Mouse (Mus musculus): Measurements from ENCODE around the gene Gnb1l. TPM values are rescaled to one million over a fixed set of nuclear protein-coding genes. Genes with fewer than 3 reads are reported as not detected.

The Gnb1l gene
- polyA plus RNA-seq, 1 experiment from 2014 or later = 9.3 TPM

DNA sequence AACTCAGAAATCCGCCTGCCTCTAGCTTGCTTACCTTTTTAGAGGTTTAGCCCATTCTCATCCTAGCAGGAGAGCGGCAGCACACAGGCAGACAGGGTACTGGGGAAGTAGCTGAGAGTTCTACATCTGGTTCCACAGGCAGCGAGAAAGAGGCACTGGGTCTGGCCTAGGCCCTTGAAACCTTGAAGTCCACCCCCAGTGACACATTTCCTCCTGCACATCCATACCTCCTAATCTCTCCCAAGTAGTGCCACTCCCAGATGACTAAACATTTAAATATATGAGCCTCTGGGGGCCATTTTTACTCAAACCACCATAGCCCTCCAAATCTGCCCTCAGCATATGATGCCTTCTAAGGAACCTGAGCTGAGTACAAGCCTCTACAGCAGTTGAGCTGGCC is 16.1 kb upstream of the Gnb1l start:
- H3K27ac ChIP-seq (replicated peaks in 1 of 2; ENCODE audit: control insufficient read depth in 1 of 2, insufficient read depth in 1 of 2, low read depth in 2 of 2, low read length in 2 of 2) = no peak overlapping the region
- H3K4me3 ChIP-seq (ENCODE audit: control insufficient read depth in 1 of 2, insufficient read depth in 1 of 2, low read depth in 1 of 2, low read length in 2 of 2) = no peak overlapping the region
- H3K36me3 ChIP-seq (ENCODE audit: control insufficient read depth, insufficient read depth, low read length) = 0 out of 2 replicates have a peak, but pooled peaks cover 6% of the 10 kb centered on the region
- H3K4me1 ChIP-seq (ENCODE audit: control insufficient read depth in 2 of 2, insufficient read depth in 2 of 2, low read length in 2 of 2) = no peaks in the 10 kb centered on the region
- no peak overlapping the region for H3K9ac ChIP-seq (ENCODE audit: low read length)
- ATAC-seq (ENCODE audit: insufficient number of reproducible peaks, insufficient read depth, low FRiP score, low read depth) = no peak
- H3K9me3 ChIP-seq (ENCODE audit: control insufficient read depth, low read length) = no peaks in the 10 kb centered on the region
- WGBS = 89% methylated on average over 3 of the region's 3 CpGs
- H3K27me3 ChIP-seq (ENCODE audit: control insufficient read depth, insufficient read depth, low read length) = no peaks in the 10 kb centered on the region
- H3K4me2 ChIP-seq (ENCODE audit: low read length) = no peak overlapping the region

DNA sequence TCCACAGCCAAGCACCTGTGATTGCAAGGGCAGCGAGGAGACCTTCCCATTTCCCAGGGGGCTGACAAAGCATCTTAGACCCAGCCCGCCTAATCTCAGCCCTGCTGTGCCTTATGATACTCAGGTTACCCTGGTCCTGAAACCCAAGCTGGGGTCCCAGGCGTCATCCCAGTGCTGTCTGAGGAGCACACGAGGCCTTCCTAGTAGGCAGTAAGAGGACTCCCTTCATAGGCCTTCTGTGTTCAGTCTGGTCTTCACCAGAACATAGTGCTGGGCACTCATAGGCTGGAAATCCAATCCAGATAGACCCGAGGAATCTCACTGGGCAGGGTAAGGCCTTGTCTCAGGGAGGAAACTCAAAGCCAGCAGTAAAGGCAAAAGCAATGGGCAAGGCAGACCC is 14.7 kb upstream of the Gnb1l start:
- no peak for ATAC-seq (ENCODE audit: insufficient number of reproducible peaks, insufficient read depth, low FRiP score, low read depth)
- H3K4me2 ChIP-seq (ENCODE audit: low read length) = no peak overlapping the region
- 72% methylated on average over 5 of the region's 5 CpGs for WGBS

DNA sequence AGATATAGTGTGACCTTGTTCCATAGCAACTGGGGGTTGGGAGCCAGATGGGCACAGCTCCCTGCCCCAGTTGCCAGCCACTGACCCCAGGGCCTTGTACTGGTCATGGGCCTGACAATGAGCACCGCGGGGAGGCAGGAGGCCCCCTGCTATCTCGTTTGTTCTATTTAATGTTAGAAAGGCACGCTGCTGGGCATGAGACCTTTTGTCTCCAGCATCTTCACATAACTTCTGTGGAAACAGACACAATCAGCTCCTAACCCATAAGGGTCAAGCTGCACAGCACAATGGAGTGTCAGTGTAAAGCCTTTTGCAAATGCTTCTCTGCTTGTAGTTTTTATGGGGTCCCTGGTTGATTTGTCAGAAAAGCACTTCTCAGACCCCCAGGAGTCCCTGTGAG is 14.1 kb upstream of the Gnb1l start:
- Histone ChIP-seq H3K4me3 (ENCODE audit: control insufficient read depth in 1 of 2, insufficient read depth in 1 of 2, low read depth in 1 of 2, low read length in 2 of 2) (no peak overlapping the region), H3K4me1 (ENCODE audit: control insufficient read depth in 2 of 2, insufficient read depth in 2 of 2, low read length in 2 of 2) (no peaks in the 10 kb centered on the region), H3K27me3 (ENCODE audit: control insufficient read depth, insufficient read depth, low read length) (no peaks in the 10 kb centered on the region), H3K36me3 (ENCODE audit: control insufficient read depth, insufficient read depth, low read length) (no peaks in the 10 kb centered on the region), H3K9me3 (ENCODE audit: control insufficient read depth, low read length) (no peaks in the 10 kb centered on the region), H3K27ac (replicated peaks in 1 of 2; ENCODE audit: control insufficient read depth in 1 of 2, insufficient read depth in 1 of 2, low read depth in 2 of 2, low read length in 2 of 2) (no peak overlapping the region), H3K9ac (ENCODE audit: low read length) (no peak overlapping the region), H3K4me2 (ENCODE audit: low read length) (no peak overlapping the region)
- 26% methylated on average over 4 of the region's 4 CpGs for WGBS
- ATAC-seq (ENCODE audit: insufficient number of reproducible peaks, insufficient read depth, low FRiP score, low read depth) = no peak

More for the DNA sequence above, 14.7 kb upstream of the Gnb1l start:
- Histone ChIP-seq H3K9me3 (ENCODE audit: control insufficient read depth, low read length) (no peaks in the 10 kb centered on the region), H3K4me3 (ENCODE audit: control insufficient read depth in 1 of 2, insufficient read depth in 1 of 2, low read depth in 1 of 2, low read length in 2 of 2) (no peak overlapping the region), H3K36me3 (ENCODE audit: control insufficient read depth, insufficient read depth, low read length) (no peaks in the 10 kb centered on the region), H3K27me3 (ENCODE audit: control insufficient read depth, insufficient read depth, low read length) (no peaks in the 10 kb centered on the region), H3K27ac (replicated peaks in 1 of 2; ENCODE audit: control insufficient read depth in 1 of 2, insufficient read depth in 1 of 2, low read depth in 2 of 2, low read length in 2 of 2) (no peak overlapping the region), H3K4me1 (ENCODE audit: control insufficient read depth in 2 of 2, insufficient read depth in 2 of 2, low read length in 2 of 2) (no peaks in the 10 kb centered on the region), H3K9ac (ENCODE audit: low read length) (no peak overlapping the region)

DNA sequence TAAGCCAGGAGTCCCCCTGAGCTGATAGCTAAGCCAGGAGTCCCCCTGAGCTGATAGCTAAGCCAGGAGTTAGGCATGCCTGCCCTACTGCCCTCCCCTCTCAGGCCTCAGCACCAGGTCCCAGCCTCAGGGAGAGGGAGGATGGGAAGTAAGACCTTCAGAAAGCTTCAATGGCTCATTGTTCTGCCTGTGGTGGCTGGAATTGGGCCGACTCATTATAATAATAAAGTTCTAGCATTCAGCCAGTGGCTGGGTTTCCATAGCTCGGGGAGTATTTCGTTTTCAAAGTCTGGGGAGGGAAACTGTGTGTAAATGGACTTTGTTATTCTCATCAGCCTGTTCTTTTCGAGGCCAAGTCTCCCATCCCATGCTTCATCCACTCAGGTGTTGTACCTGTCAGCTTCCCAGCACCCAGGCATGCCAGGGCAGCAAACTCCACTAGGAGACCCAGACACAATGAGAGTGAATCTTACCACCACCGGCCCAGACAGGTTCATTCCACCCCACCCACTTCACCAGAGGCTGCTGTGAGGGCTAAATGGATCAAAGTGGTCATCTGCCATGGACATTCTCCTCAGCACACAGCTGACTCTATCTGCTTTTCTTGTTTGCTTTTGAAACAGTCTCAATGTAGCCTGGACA is 13.6 kb upstream of the Gnb1l start:
- 60% methylated on average over 5 of the region's 5 CpGs for WGBS
- H3K4me3 ChIP-seq (ENCODE audit: control insufficient read depth in 1 of 2, insufficient read depth in 1 of 2, low read depth in 1 of 2, low read length in 2 of 2) = no peak overlapping the region
- no peaks in the 10 kb centered on the region for H3K4me1 ChIP-seq (ENCODE audit: control insufficient read depth in 2 of 2, insufficient read depth in 2 of 2, low read length in 2 of 2)
- no peaks in the 10 kb centered on the region for H3K27me3 ChIP-seq (ENCODE audit: control insufficient read depth, insufficient read depth, low read length)
- no peaks in the 10 kb centered on the region for H3K36me3 ChIP-seq (ENCODE audit: control insufficient read depth, insufficient read depth, low read length)
- no peaks in the 10 kb centered on the region for H3K9me3 ChIP-seq (ENCODE audit: control insufficient read depth, low read length)
- H3K4me2 ChIP-seq (ENCODE audit: low read length) = no peak overlapping the region
- no peak for ATAC-seq (ENCODE audit: insufficient number of reproducible peaks, insufficient read depth, low FRiP score, low read depth)
- no peak overlapping the region for H3K27ac ChIP-seq (replicated peaks in 1 of 2; ENCODE audit: control insufficient read depth in 1 of 2, insufficient read depth in 1 of 2, low read depth in 2 of 2, low read length in 2 of 2)
- H3K9ac ChIP-seq (ENCODE audit: low read length) = no peak overlapping the region

DNA sequence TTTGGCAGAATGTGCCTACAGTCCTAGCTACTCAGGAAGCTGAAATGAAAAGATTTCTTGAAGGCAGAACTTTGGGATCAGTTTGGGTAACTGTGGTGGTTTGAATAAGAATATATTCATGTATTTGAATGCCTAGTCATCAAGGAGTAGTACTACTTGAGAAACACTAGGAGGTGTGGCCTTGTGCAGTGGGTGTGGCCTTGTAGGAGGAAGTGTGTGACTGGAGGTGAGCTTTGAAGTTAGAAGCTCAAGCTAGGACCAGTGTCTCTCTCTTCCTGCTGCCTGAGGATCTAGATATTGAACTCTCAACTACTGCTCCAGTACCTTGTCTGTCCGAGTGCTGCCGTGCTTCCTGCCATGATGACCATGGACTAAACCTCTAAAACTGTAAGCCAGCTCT is 12.4 kb upstream of the Gnb1l start:
- Histone ChIP-seq H3K4me2 (ENCODE audit: low read length) (no peak overlapping the region), H3K27ac (replicated peaks in 1 of 2; ENCODE audit: control insufficient read depth in 1 of 2, insufficient read depth in 1 of 2, low read depth in 2 of 2, low read length in 2 of 2) (no peak overlapping the region), H3K9ac (ENCODE audit: low read length) (no peak overlapping the region), H3K4me3 (ENCODE audit: control insufficient read depth in 1 of 2, insufficient read depth in 1 of 2, low read depth in 1 of 2, low read length in 2 of 2) (no peak overlapping the region), H3K9me3 (ENCODE audit: control insufficient read depth, low read length) (no peaks in the 10 kb centered on the region), H3K36me3 (ENCODE audit: control insufficient read depth, insufficient read depth, low read length) (no peaks in the 10 kb centered on the region), H3K4me1 (ENCODE audit: control insufficient read depth in 2 of 2, insufficient read depth in 2 of 2, low read length in 2 of 2) (no peaks in the 10 kb centered on the region), H3K27me3 (ENCODE audit: control insufficient read depth, insufficient read depth, low read length) (no peaks in the 10 kb centered on the region)
- no peak for ATAC-seq (ENCODE audit: insufficient number of reproducible peaks, insufficient read depth, low FRiP score, low read depth)
- 98% methylated on average over 2 of the region's 2 CpGs for WGBS

DNA sequence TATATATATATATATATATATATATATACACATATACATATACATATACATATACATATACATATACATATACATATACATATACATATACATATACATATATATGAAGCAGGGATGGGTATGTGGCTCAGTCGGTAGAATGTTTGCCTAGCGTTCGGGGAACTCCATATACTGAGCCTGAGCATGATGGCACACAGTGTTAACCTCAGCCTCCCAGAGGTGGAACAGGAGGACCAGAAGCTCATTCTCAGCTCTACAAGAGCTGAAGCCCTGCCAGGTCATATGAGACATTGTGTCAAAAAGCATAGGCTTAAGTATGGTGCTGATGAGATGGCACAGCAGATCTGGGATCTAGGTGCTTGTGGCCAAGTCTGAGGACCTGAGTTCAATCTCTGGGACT is 8.2 kb upstream of the Gnb1l start:
- no peaks in the 10 kb centered on the region for H3K27me3 ChIP-seq (ENCODE audit: control insufficient read depth, insufficient read depth, low read length)
- H3K27ac ChIP-seq (replicated peaks in 1 of 2; ENCODE audit: control insufficient read depth in 1 of 2, insufficient read depth in 1 of 2, low read depth in 2 of 2, low read length in 2 of 2) = no peak overlapping the region
- H3K36me3 ChIP-seq (ENCODE audit: control insufficient read depth, insufficient read depth, low read length) = no peaks in the 10 kb centered on the region
- no peak overlapping the region for H3K4me3 ChIP-seq (ENCODE audit: control insufficient read depth in 1 of 2, insufficient read depth in 1 of 2, low read depth in 1 of 2, low read length in 2 of 2)
- ATAC-seq (ENCODE audit: insufficient number of reproducible peaks, insufficient read depth, low FRiP score, low read depth) = no peak
- H3K4me2 ChIP-seq (ENCODE audit: low read length) = no peak overlapping the region
- no peaks in the 10 kb centered on the region for H3K4me1 ChIP-seq (ENCODE audit: control insufficient read depth in 2 of 2, insufficient read depth in 2 of 2, low read length in 2 of 2)
- no peak overlapping the region for H3K9ac ChIP-seq (ENCODE audit: low read length)
- WGBS = 87% methylated on average over 3 of the region's 3 CpGs
- H3K9me3 ChIP-seq (ENCODE audit: control insufficient read depth, low read length) = no peaks in the 10 kb centered on the region; the same call in 1 of the 2 replicates

DNA sequence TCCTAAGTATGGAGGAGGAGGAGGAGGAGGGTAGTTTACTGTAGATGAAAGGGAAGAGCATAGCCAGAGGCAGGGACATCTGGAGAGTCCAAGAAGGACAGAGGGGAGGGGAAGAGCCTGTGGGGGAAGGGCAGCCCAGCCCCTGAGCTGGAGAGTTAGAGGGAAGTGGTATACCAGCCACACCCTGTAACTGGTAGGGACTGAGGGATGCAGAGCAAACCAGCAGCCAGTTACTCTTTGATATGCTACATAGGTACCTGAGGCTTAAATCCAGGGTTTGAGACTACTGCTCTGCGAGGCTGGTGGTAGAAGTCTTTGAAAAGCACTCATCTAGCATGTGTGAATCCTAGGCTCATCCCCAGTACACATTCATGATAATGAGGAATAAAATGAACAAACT is 7.6 kb upstream of the Gnb1l start:
- H3K36me3 ChIP-seq (ENCODE audit: control insufficient read depth, insufficient read depth, low read length) = no peaks in the 10 kb centered on the region
- no peak for ATAC-seq (ENCODE audit: insufficient number of reproducible peaks, insufficient read depth, low FRiP score, low read depth)
- H3K9ac ChIP-seq (ENCODE audit: low read length) = no peak overlapping the region
- H3K9me3 ChIP-seq (ENCODE audit: control insufficient read depth, low read length) = no peaks in the 10 kb centered on the region; the same call in 1 of the 2 replicates
- WGBS = 52% methylated on average over 1 of the region's 1 CpGs
- H3K4me1 ChIP-seq (ENCODE audit: control insufficient read depth in 2 of 2, insufficient read depth in 2 of 2, low read length in 2 of 2) = no peaks in the 10 kb centered on the region
- H3K27me3 ChIP-seq (ENCODE audit: control insufficient read depth, insufficient read depth, low read length) = no peaks in the 10 kb centered on the region
- no peak overlapping the region for H3K4me3 ChIP-seq (ENCODE audit: control insufficient read depth in 1 of 2, insufficient read depth in 1 of 2, low read depth in 1 of 2, low read length in 2 of 2)
- H3K4me2 ChIP-seq (ENCODE audit: low read length) = no peak overlapping the region
- H3K27ac ChIP-seq (replicated peaks in 1 of 2; ENCODE audit: control insufficient read depth in 1 of 2, insufficient read depth in 1 of 2, low read depth in 2 of 2, low read length in 2 of 2) = no peak overlapping the region
